Mouse (Mus musculus) spleen, adult 2 months (tissue): ENCODE data around the gene Uty. TPM values are rescaled to one million over a fixed set of nuclear protein-coding genes. Genes with fewer than 3 reads are reported as not detected.

Source experiments
- DNase-seq, 2 experiments: peaks; one replicate each; pipeline versions ENCODE4 v3.0.0 to v3.0.0-alpha.2; 2012 to 2021; ENCODE audit warnings: low spot score in 2 of 2, low read depth in 1 of 2
- H3K27ac ChIP-seq: fragments of 200-500 bp; 2 replicates; pipeline ENCODE4 v1.5.1; 2012; ENCODE audit warnings: low read length, inconsistent platforms; ENCODE audit not compliant: insufficient read depth
- H3K27me3 ChIP-seq: fragments of 200-500 bp; 2 replicates; pipeline ENCODE4 v1.6.1; 2012; ENCODE audit warnings: mild to moderate bottlenecking, moderate library complexity, low read length, inconsistent platforms; ENCODE audit not compliant: control insufficient read depth, insufficient read depth
- H3K36me3 ChIP-seq: fragments of 200-500 bp; 2 replicates; pipeline ENCODE4 v1.6.1; 2012; ENCODE audit warnings: mild to moderate bottlenecking, low read length, inconsistent platforms; ENCODE audit not compliant: control insufficient read depth, insufficient read depth
- H3K4me1 ChIP-seq: fragments of 200-500 bp; 2 replicates; pipeline ENCODE4 v1.6.1; 2011; ENCODE audit warnings: inconsistent platforms; ENCODE audit not compliant: control insufficient read depth, insufficient read depth, insufficient read length
- H3K4me3 ChIP-seq: fragments of 200-500 bp; 2 replicates; pipeline ENCODE4 v1.5.1; 2011; ENCODE audit warnings: mild to moderate bottlenecking, inconsistent platforms; ENCODE audit not compliant: insufficient read depth, insufficient read length; ENCODE audit errors: extremely low read depth
- CTCF ChIP-seq: fragments of 200-500 bp; IDR thresholded peaks from 2 replicates; pipeline ENCODE4 v1.5.1; 2011; ENCODE audit warnings: mild to moderate bottlenecking, inconsistent platforms; ENCODE audit not compliant: insufficient read depth, insufficient read length, insufficient replicate concordance; ENCODE audit errors: extremely low read depth
- POLR2A ChIP-seq: fragments of 200-500 bp; IDR thresholded peaks from 2 replicates; pipeline ENCODE4 v1.6.1; 2011; ENCODE audit warnings: low read depth, low read length, inconsistent platforms
- WGBS: fragments of 180-500 bp; shearing (Covaris S2); methylation state at CpG from one replicate; pipeline ENCODE4 v1.1.7; 2018; 5-methylcytosine and 5-hydroxymethylcytosine counted together
- polyA plus RNA-seq: library from polyadenylated mRNA; depleted of rRNA; stranded (reverse); fragments of >200 nt; gene quantifications from 2 replicates; pipeline ENCODE4 v1.2.3, GENCODE M21; 2012; rRNA removed

The Uty gene
- polyA plus RNA-seq, result 1.4 and 1.7 TPM in 2 replicates

DNA sequence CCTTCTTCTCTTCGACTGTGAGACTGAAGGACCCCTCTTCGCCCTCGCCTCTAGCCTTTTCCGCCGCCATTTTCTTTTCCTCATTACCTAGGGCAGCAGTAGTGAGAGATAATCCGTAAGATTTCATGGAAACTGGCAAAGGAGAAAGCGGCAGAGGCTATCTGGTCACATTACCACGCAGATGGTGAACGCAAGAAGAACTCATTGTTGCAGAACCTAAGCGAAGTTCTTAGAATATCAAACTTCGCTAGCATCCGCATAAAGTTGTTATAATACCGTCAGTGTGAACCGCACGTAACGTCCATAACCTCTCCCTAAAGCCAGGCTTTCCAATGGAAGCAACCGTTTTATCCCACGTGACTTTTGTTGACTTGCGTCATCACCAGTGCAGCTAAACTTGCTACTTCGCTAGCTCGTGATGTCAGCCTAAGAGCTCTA lies at the start of gene Uty:
Uty (minus strand) TSS at position 334 of the 438 bp plus-strand sequence.
- H3K27me3 ChIP-seq, result no peaks in the 10 kb centered on the region
- no peaks in the 10 kb centered on the region for H3K4me1 ChIP-seq
- H3K36me3 ChIP-seq, result no peaks in the 10 kb centered on the region
- peak within 1 kb of the TSS; percentile 67 for H3K4me3 ChIP-seq
- H3K27ac ChIP-seq, result peak within 1 kb of the TSS; percentile 47
- WGBS, result under 1% methylated on average over 21 of the region's 21 CpGs
- TF ChIP-seq CTCF, result no peak
- DNase-seq, result peak; percentile 58 to 82

DNA sequence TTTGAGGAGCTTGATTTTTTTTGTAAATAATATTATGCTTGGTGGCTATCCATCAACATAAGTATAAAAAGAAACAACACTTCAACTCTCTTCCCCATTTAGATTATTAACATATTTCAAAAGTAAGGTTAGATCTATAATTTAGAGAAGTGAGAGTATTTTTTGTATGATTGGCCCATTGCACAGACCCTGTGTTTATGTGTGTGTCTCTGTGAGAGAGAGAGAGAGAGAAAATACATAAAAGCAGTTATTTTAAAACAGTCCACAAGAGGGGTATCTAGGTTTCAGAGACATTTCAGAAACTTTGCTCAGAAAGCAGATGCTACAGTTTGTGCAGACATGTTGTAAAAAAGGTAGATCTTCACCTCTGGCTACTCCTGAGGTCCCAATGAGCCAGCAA lies 48.1 kb upstream of the Uty start:
- Histone ChIP-seq H3K27ac (peak overlapping the region; percentile 29; the same call in 1 of the 2 replicates), H3K36me3 (no peaks in the 10 kb centered on the region), H3K4me3 (no peak overlapping the region), H3K4me1 (no peaks in the 10 kb centered on the region), H3K27me3 (no peaks in the 10 kb centered on the region)
- no peak for TF ChIP-seq POLR2A
- no peak for TF ChIP-seq CTCF
- DNase-seq, result peak in 1 of 2 experiments; percentile 25

GRCm38 (mm10) chrY:1286171-1286795 lies 40.7 kb upstream of the Uty start, which contains the start of gene Ddx3y:
Gene Ddx3y, minus strand, starts transcription at chrY:1286629.
- Histone ChIP-seq H3K27me3 (no peaks in the 10 kb centered on the region), H3K36me3 (no peaks in the 10 kb centered on the region), H3K27ac (peak within 1 kb of the TSS; percentile 82), H3K4me1 (no peaks in the 10 kb centered on the region), H3K4me3 (peak within 1 kb of the TSS; percentile 68)
- DNase-seq, result peak; percentile 69 to 86
- TF ChIP-seq POLR2A (no peak), CTCF (no peak)
- whole genome bisulfite sequencing, result 2% methylated on average over 15 of the region's 31 CpGs

DNA sequence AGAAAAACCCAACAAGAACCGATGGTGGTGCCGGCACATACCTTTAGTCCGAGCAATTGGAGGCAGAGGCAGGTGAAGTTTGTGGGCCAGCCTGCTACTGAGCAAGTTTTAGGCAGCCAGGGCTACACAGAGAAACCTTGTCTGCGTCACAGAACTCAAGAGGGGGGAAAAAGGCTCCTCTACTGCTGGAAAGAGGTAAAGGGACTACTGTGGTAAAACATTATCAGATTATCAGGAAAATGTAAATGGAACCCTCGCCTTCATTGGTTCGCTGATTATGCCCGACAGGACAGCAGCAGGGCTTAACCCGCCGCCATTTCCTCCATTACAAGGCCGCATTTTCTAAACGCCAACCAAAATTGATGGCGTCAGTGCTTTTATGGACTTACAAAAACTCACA lies 40.2 kb upstream of the Uty start:
- no peaks in the 10 kb centered on the region for H3K4me1 ChIP-seq
- no peaks in the 10 kb centered on the region for H3K36me3 ChIP-seq
- H3K27ac ChIP-seq, result peak overlapping the region; percentile 82
- peak overlapping the region; percentile 68 for H3K4me3 ChIP-seq
- peak; percentile 4 to 30 for DNase-seq
- TF ChIP-seq CTCF (no peak), POLR2A (no peak)
- WGBS, result 9% methylated on average over 4 of the region's 12 CpGs
- no peaks in the 10 kb centered on the region for H3K27me3 ChIP-seq

- H3K4me3 ChIP-seq, result no peak overlapping the region
- H3K36me3 ChIP-seq, result no peaks in the 10 kb centered on the region
- no peaks in the 10 kb centered on the region for H3K27me3 ChIP-seq
- H3K4me1 ChIP-seq, result no peaks in the 10 kb centered on the region
- WGBS, result 14% methylated on average over 2 of the region's 6 CpGs
- no peak overlapping the region for H3K27ac ChIP-seq
- DNase-seq, result no peak
- TF ChIP-seq CTCF, result no peak
- no peak for TF ChIP-seq POLR2A
Measured at GRCm38 (mm10) chrY:1246117-1246516, 558 bp upstream of the Uty start.

GRCm38 (mm10) chrY:1244940-1245339 lies 619 bp downstream of the Uty start:
- Histone ChIP-seq H3K4me3 (peak overlapping the region; percentile 67), H3K36me3 (no peaks in the 10 kb centered on the region), H3K4me1 (no peaks in the 10 kb centered on the region), H3K27ac (peak overlapping the region; percentile 47), H3K27me3 (no peaks in the 10 kb centered on the region)
- 2% methylated on average over 5 of the region's 9 CpGs for WGBS
- DNase-seq, result peak in 1 of 2 experiments; percentile 19
- TF ChIP-seq CTCF (no peak), POLR2A (no peak)

DNA sequence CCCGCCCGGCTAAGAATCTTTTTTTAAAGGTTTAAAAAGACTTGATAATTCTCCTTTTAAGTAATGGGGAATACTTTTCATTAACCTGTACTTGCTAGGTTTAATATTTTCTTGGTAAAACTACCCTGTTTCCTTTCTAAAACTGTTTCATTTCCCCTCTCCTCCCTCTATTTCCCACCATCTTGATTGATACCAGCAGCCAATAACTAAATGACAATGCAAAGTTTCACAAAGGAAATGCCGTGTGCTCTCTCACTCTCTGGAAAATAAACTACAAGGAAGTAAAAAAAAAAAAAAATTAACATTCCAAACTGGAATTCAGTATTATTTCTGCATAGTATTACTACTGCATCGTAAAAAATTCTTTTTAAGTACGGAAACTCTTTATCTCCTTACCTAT lies 1.1 kb downstream of the Uty start:
- Histone ChIP-seq H3K27me3 (no peaks in the 10 kb centered on the region), H3K27ac (no peak overlapping the region), H3K36me3 (no peaks in the 10 kb centered on the region), H3K4me1 (no peaks in the 10 kb centered on the region), H3K4me3 (no peak overlapping the region; the same call in 1 of the 2 replicates)
- TF ChIP-seq POLR2A (no peak), CTCF (no peak)
- 52% methylated on average over 5 of the region's 5 CpGs for WGBS
- no peak for DNase-seq
